ENCODE assay signal across 12 mouse cellular contexts in genomic region chr3:39718946-39719545, GRCm38 (mm10).
DNase-seq lines count a peak whose midpoint lies in the region; ATAC-seq and TF ChIP-seq lines count a peak whose summit lies in the region.
"Had no signal": no experiment of that assay in that cellular context is flagged by ENCODE, and none has a peak within 500 bp of the region (broad histone marks: within the 10 kb centered on the region; RNA-seq: fewer than 3 reads in every experiment).

No protein-coding gene starts in this region.

- DNase-seq in hindbrain, postnatal 0 days (ENCODE audit: low spot score), result peak; percentile 10
- DNase-seq in frontal cortex, adult 2 months (ENCODE audit: extremely low spot score in 1 of 2, low spot score in 1 of 2), result peak; percentile 53 to 61
- DNase-seq in lung, postnatal 4 days, result peak; percentile 21 to 81
- no peak for DNase-seq in urinary bladder, postnatal 10 days (ENCODE audit: low spot score)
- no peak for DNase-seq in adrenal gland, postnatal 36 days
- DNase-seq: cerebellum, postnatal 36 days had no signal

- ATAC-seq in hindbrain, postnatal 0 days, result no peak
- ATAC-seq in hindbrain, embryonic 16.5 days, result no peak
- ATAC-seq in intestine, embryonic 15.5 days, result peak; percentile 62
- no peak for ATAC-seq in kidney, embryonic 14.5 days (ENCODE audit: low FRiP score, low TSS enrichment)
- ATAC-seq: forebrain, embryonic 16.5 days had no signal

- no peaks in the 10 kb centered on the region for H3K4me1 ChIP-seq in hindbrain, postnatal 0 days (ENCODE audit: insufficient read depth, low read length)
- no peaks in the 10 kb centered on the region for H3K4me1 ChIP-seq in hindbrain, embryonic 16.5 days (ENCODE audit: control insufficient read depth, insufficient read depth, low read depth, low read length)
- H3K4me1 ChIP-seq in intestine, embryonic 15.5 days (replicated peaks), result no peaks in the 10 kb centered on the region
- H3K4me1 ChIP-seq in kidney, embryonic 14.5 days (ENCODE audit: control insufficient read depth, insufficient read depth, low read length), result no peaks in the 10 kb centered on the region
- H3K4me1 ChIP-seq: liver, embryonic 15.5 days had no signal

- no peak overlapping the region for H3K9ac ChIP-seq in hindbrain, postnatal 0 days (replicated peaks; ENCODE audit: low read length)
- no peak overlapping the region for H3K9ac ChIP-seq in hindbrain, embryonic 16.5 days (ENCODE audit: low read depth, low read length)
- no peak overlapping the region for H3K9ac ChIP-seq in intestine, embryonic 15.5 days
- no peak overlapping the region for H3K9ac ChIP-seq in kidney, embryonic 14.5 days (ENCODE audit: low read depth, low read length)
- H3K9ac ChIP-seq: liver, embryonic 15.5 days had no signal

- H3K27me3 ChIP-seq in hindbrain, postnatal 0 days (ENCODE audit: insufficient read depth, low read length), result no peaks in the 10 kb centered on the region
- no peaks in the 10 kb centered on the region for H3K27me3 ChIP-seq in hindbrain, embryonic 16.5 days (replicated peaks; ENCODE audit: control insufficient read depth, insufficient read depth, low read length)
- H3K27me3 ChIP-seq in intestine, embryonic 15.5 days (replicated peaks), result no peaks in the 10 kb centered on the region
- no peaks in the 10 kb centered on the region for H3K27me3 ChIP-seq in kidney, embryonic 14.5 days (ENCODE audit: control insufficient read depth, insufficient read depth, low read length)
- H3K27me3 ChIP-seq: liver, embryonic 15.5 days had no signal

- H3K9me3 ChIP-seq in hindbrain, postnatal 0 days (ENCODE audit: low read length), result no peaks in the 10 kb centered on the region
- H3K9me3 ChIP-seq in hindbrain, embryonic 16.5 days (ENCODE audit: control insufficient read depth, low read length), result no peaks in the 10 kb centered on the region
- H3K9me3 ChIP-seq in intestine, embryonic 15.5 days, result no peaks in the 10 kb centered on the region
- no peaks in the 10 kb centered on the region for H3K9me3 ChIP-seq in kidney, embryonic 14.5 days (ENCODE audit: control insufficient read depth, low read length)
- H3K9me3 ChIP-seq: liver, embryonic 15.5 days had no signal

- no peak overlapping the region for H3K4me3 ChIP-seq in hindbrain, postnatal 0 days (ENCODE audit: low read length)
- H3K4me3 ChIP-seq in hindbrain, embryonic 16.5 days (ENCODE audit: low read length), result no peak overlapping the region
- no peak overlapping the region for H3K4me3 ChIP-seq in intestine, embryonic 15.5 days (replicated peaks)
- H3K4me3 ChIP-seq in kidney, embryonic 14.5 days (ENCODE audit: low read length), result no peak overlapping the region
- H3K4me3 ChIP-seq: liver, embryonic 15.5 days had no signal

- whole genome bisulfite sequencing in hindbrain, postnatal 0 days, result 69% methylated on average over 11 of the region's 11 CpGs
- WGBS in hindbrain, embryonic 16.5 days, result 75% methylated on average over 11 of the region's 11 CpGs
- 53% methylated on average over 11 of the region's 11 CpGs for whole genome bisulfite sequencing in intestine, embryonic 15.5 days
- WGBS in kidney, embryonic 14.5 days, result 75% methylated on average over 11 of the region's 11 CpGs

- H3K36me3 ChIP-seq in hindbrain, postnatal 0 days (ENCODE audit: insufficient read depth, low read length), result no peaks in the 10 kb centered on the region
- H3K36me3 ChIP-seq in hindbrain, embryonic 16.5 days (ENCODE audit: control insufficient read depth, insufficient read depth, low read length), result no peaks in the 10 kb centered on the region
- H3K36me3 ChIP-seq in intestine, embryonic 15.5 days, result no peaks in the 10 kb centered on the region
- H3K36me3 ChIP-seq in kidney, embryonic 14.5 days (ENCODE audit: control insufficient read depth, insufficient read depth, low read length), result no peaks in the 10 kb centered on the region
- H3K36me3 ChIP-seq: liver, embryonic 15.5 days had no signal

- no peak overlapping the region for H3K4me2 ChIP-seq in hindbrain, postnatal 0 days (ENCODE audit: low read depth, low read length)
- H3K4me2 ChIP-seq in hindbrain, embryonic 16.5 days (ENCODE audit: low read length), result no peak overlapping the region
- no peak overlapping the region for H3K4me2 ChIP-seq in intestine, embryonic 15.5 days (replicated peaks)
- no peak overlapping the region for H3K4me2 ChIP-seq in kidney, embryonic 14.5 days (replicated peaks; ENCODE audit: low read depth, low read length)
- H3K4me2 ChIP-seq: liver, embryonic 15.5 days had no signal

- H3K27ac ChIP-seq in hindbrain, postnatal 0 days, result no peak overlapping the region
- H3K27ac ChIP-seq in hindbrain, embryonic 16.5 days (ENCODE audit: low read depth, low read length), result no peak overlapping the region
- H3K27ac ChIP-seq in intestine, embryonic 15.5 days, result no peak overlapping the region
- H3K27ac ChIP-seq in kidney, embryonic 14.5 days (ENCODE audit: low read depth, low read length), result no peak overlapping the region
- H3K27ac ChIP-seq: kidney, postnatal 0 days; liver, embryonic 15.5 days had no signal

- TF ChIP-seq CTCF in hindbrain, postnatal 0 days (IDR thresholded peaks at IDR 0.05; ENCODE audit: low read depth), result no peak

Comparison
In these comparisons a context has a peak if more than half of its experiments do, and no peak if none do; other contexts are left out.
1. DNase-seq: peak in hindbrain, postnatal 0 days (single experiment), frontal cortex, adult 2 months (2 of 2) and lung, postnatal 4 days (2 of 2); none in urinary bladder, postnatal 10 days (single experiment) and adrenal gland, postnatal 36 days (0 of 2).